Mouse (Mus musculus): ENCODE measurements around the gene Gm20219.
"Not testable (repeated sequence)": the region's sequence is repeated elsewhere in the genome, so short reads cannot be mapped to it uniquely, and the experiment has no call there.

GRCm38 (mm10) chr17:56501635-56502400 is 52.4 kb downstream of the Gm20219 start:
- not testable (repeated sequence) for TF ChIP-seq CTCF (IDR thresholded peaks at IDR 0.05; ENCODE audit: borderline replicate concordance, control insufficient read depth, extremely low read depth, insufficient read depth, low read length, poor library complexity); POLR2A (IDR thresholded peaks at IDR 0.05; ENCODE audit: control insufficient read depth, extremely low read depth, insufficient read depth, low read length, poor library complexity)

All from thymus, adult 2 months (tissue).